Mouse (Mus musculus): ENCODE results near the gene Meig1.
"Not testable (repeated sequence)": the region's sequence is repeated elsewhere in the genome, so short reads cannot be mapped to it uniquely, and the experiment has no call there.

The Meig1 gene

GRCm38 (mm10) chr2:3422548-3422947 lies at the start of gene Meig1:
Meig1 (minus strand) TSS chr2:3422648.
- DNase-seq (ENCODE audit: low spot score in 2 of 2), result no peak

GRCm38 (mm10) chr2:3456590-3456989 lies 34.1 kb upstream of the Meig1 start:
- no peak for DNase-seq (ENCODE audit: low spot score in 2 of 2)

GRCm38 (mm10) chr2:3453096-3453495 lies 30.6 kb upstream of the Meig1 start:
- DNase-seq (ENCODE audit: low spot score in 2 of 2), result no peak

- DNase-seq (ENCODE audit: low spot score in 2 of 2), result no peak
Observed at GRCm38 (mm10) chr2:3449431-3449830, 27.0 kb upstream of the Meig1 start.

GRCm38 (mm10) chr2:3445984-3446383 lies 23.5 kb upstream of the Meig1 start:
- no peak for DNase-seq (ENCODE audit: low spot score in 2 of 2)

- no peak for DNase-seq (ENCODE audit: low spot score in 2 of 2)
Observed at GRCm38 (mm10) chr2:3444206-3444605, 21.8 kb upstream of the Meig1 start.

GRCm38 (mm10) chr2:3437956-3438355 lies 15.5 kb upstream of the Meig1 start:
- DNase-seq (ENCODE audit: low spot score in 2 of 2), result no peak

- no peak for DNase-seq (ENCODE audit: low spot score in 2 of 2)
Observed at GRCm38 (mm10) chr2:3435369-3436061, 13.1 kb upstream of the Meig1 start.

GRCm38 (mm10) chr2:3430956-3431355 lies 8.5 kb upstream of the Meig1 start:
- no peak for DNase-seq (ENCODE audit: low spot score in 2 of 2)

GRCm38 (mm10) chr2:3424579-3424910 lies 2.1 kb upstream of the Meig1 start:
- no peak for DNase-seq (ENCODE audit: low spot score in 2 of 2)

- peak; percentile 75 to 82 for DNase-seq (ENCODE audit: low spot score in 2 of 2)
Observed at GRCm38 (mm10) chr2:3423841-3424578, 1.6 kb upstream of the Meig1 start, which contains the start of gene Dclre1c. Dclre1c (plus strand) TSS chr2:3424131.

GRCm38 (mm10) chr2:3420157-3420556 lies 2.3 kb downstream of the Meig1 start:
- DNase-seq (ENCODE audit: low spot score in 2 of 2), result no peak

- DNase-seq (ENCODE audit: low spot score in 2 of 2), result peak; percentile 89 to 92
Observed at GRCm38 (mm10) chr2:3418883-3419431, 3.5 kb downstream of the Meig1 start.

GRCm38 (mm10) chr2:3415676-3416075 lies 6.8 kb downstream of the Meig1 start:
- no peak for DNase-seq (ENCODE audit: low spot score in 2 of 2)

- peak; percentile 54 to 60 for DNase-seq (ENCODE audit: low spot score in 2 of 2)
Observed at GRCm38 (mm10) chr2:3414241-3414640, 8.2 kb downstream of the Meig1 start.

- DNase-seq (ENCODE audit: low spot score in 2 of 2), result no peak
Observed at GRCm38 (mm10) chr2:3407756-3408155, 14.7 kb downstream of the Meig1 start.

GRCm38 (mm10) chr2:3405981-3406380 lies 16.5 kb downstream of the Meig1 start:
- no peak for DNase-seq (ENCODE audit: low spot score in 2 of 2)

- not testable (repeated sequence) for DNase-seq (ENCODE audit: low spot score in 2 of 2)
Observed at GRCm38 (mm10) chr2:3397110-3397509, 25.3 kb downstream of the Meig1 start, which contains the start of gene Olah. Olah (minus strand) TSS chr2:3397210.

- DNase-seq (ENCODE audit: low spot score in 2 of 2), result no peak
Observed at GRCm38 (mm10) chr2:3391945-3392344, 30.5 kb downstream of the Meig1 start.

GRCm38 (mm10) chr2:3387105-3387860 lies 35.2 kb downstream of the Meig1 start:
- DNase-seq (ENCODE audit: low spot score in 2 of 2), result no peak

- DNase-seq (ENCODE audit: low spot score in 2 of 2), result no peak
Observed at GRCm38 (mm10) chr2:3365127-3365526, 57.3 kb downstream of the Meig1 start.

GRCm38 (mm10) chr2:3361067-3361466 lies 61.4 kb downstream of the Meig1 start:
- no peak for DNase-seq (ENCODE audit: low spot score in 2 of 2)
